Mouse (Mus musculus): ENCODE data around the gene Rgs8. TPM values are rescaled to one million over a fixed set of nuclear protein-coding genes. Genes with fewer than 3 reads are reported as not detected.

Gene Rgs8
- polyA plus RNA-seq, 1 experiment, result 0.02 TPM

DNA sequence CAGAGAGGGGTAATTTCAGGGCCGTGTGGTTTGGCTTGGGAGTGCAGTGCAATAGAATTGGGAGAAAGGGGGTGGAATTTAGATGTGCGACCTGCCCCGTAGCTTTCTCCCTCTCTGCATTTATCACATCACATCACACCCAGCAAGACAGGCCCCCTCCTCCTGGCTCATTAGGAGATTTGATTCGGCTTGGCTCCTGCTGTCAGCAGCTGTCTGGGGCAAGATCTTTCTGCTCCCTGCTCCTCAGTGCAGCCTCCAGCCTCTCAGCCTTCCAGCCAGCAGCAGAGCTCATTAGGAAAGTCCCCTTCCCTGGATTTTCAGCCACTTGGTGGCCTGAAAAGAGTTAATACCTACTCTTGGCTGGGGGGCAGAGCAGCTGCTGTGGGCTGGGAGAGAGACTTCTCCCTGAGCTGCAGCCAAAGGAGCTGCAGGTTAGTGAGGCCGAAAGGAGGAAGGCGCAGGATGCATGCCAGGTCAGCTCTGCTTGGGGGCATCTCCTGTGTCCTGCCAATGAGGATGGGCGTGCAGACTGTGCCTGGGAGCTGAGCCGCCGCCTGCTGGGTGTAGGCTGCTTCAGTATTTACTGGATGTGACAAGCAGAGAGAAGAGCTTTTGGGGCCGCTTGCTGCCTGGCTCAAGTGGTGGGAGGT, 12.4 kb downstream of the Rgs8 start:
- H3K4me3 ChIP-seq (ENCODE audit: insufficient read depth, low read depth, low read length), result no peak overlapping the region
- 45% methylated on average over 10 of the region's 10 CpGs for WGBS
- no peaks in the 10 kb centered on the region for H3K36me3 ChIP-seq (ENCODE audit: control insufficient read depth, insufficient read depth, low read length)
- no peak for DNase-seq
- TF ChIP-seq CTCF (conservative IDR thresholded peaks at IDR 0.05; ENCODE audit: insufficient read depth, insufficient read length, low read depth, low read length), result no peak
- no peak for TF ChIP-seq POLR2A (IDR thresholded peaks at IDR 0.05; ENCODE audit: low read depth, low read length)
- 0 out of 2 replicates have a peak, but pooled peaks cover 1% of the 10 kb centered on the region for H3K27me3 ChIP-seq (replicated peaks; ENCODE audit: control insufficient read depth, insufficient read depth, low read length)
- no peak overlapping the region for H3K27ac ChIP-seq (ENCODE audit: insufficient read depth, low read depth, low read length)
- no peaks in the 10 kb centered on the region for H3K4me1 ChIP-seq (ENCODE audit: control insufficient read depth, insufficient read depth, low read length)

DNA sequence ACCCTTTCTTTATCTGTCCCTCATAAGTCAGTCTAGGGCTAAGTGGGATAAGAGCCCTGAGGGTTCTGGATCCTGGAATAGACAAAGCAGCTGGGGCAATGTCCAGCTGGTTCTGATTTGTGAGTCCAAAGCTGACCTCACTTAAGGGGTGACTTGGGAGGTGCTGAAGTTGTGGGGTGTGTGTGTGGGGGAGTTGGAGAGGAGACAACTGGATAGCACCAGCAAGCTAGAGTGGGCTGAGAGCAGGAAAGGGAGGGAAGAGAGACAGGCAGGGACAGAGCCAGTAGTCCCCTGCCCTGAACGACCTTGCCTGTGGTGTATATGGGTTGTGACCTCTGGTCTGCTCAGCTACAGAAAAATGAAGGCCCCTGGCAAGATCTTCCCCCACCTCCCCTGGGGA, 13.4 kb downstream of the Rgs8 start:
- Histone ChIP-seq H3K27me3 (replicated peaks; ENCODE audit: control insufficient read depth, insufficient read depth, low read length) (no peaks in the 10 kb centered on the region), H3K4me3 (ENCODE audit: insufficient read depth, low read depth, low read length) (no peak overlapping the region), H3K27ac (ENCODE audit: insufficient read depth, low read depth, low read length) (no peak overlapping the region), H3K4me1 (ENCODE audit: control insufficient read depth, insufficient read depth, low read length) (no peaks in the 10 kb centered on the region), H3K36me3 (ENCODE audit: control insufficient read depth, insufficient read depth, low read length) (no peaks in the 10 kb centered on the region)
- no peak for TF ChIP-seq CTCF (conservative IDR thresholded peaks at IDR 0.05; ENCODE audit: insufficient read depth, insufficient read length, low read depth, low read length)
- no peak for TF ChIP-seq POLR2A (IDR thresholded peaks at IDR 0.05; ENCODE audit: low read depth, low read length)
- 29% methylated on average over 1 of the region's 1 CpGs for WGBS
- DNase-seq, result no peak

GRCm38 (mm10) chr1:153667244-153667727, 14.5 kb downstream of the Rgs8 start:
- Histone ChIP-seq H3K4me3 (ENCODE audit: insufficient read depth, low read depth, low read length) (no peak overlapping the region), H3K27ac (ENCODE audit: insufficient read depth, low read depth, low read length) (no peak overlapping the region), H3K36me3 (ENCODE audit: control insufficient read depth, insufficient read depth, low read length) (no peaks in the 10 kb centered on the region), H3K4me1 (ENCODE audit: control insufficient read depth, insufficient read depth, low read length) (no peaks in the 10 kb centered on the region), H3K27me3 (replicated peaks; ENCODE audit: control insufficient read depth, insufficient read depth, low read length) (no peaks in the 10 kb centered on the region)
- DNase-seq, result no peak
- 73% methylated on average over 4 of the region's 4 CpGs for WGBS
- TF ChIP-seq CTCF (conservative IDR thresholded peaks at IDR 0.05; ENCODE audit: insufficient read depth, insufficient read length, low read depth, low read length) (no peak), POLR2A (IDR thresholded peaks at IDR 0.05; ENCODE audit: low read depth, low read length) (no peak)

DNA sequence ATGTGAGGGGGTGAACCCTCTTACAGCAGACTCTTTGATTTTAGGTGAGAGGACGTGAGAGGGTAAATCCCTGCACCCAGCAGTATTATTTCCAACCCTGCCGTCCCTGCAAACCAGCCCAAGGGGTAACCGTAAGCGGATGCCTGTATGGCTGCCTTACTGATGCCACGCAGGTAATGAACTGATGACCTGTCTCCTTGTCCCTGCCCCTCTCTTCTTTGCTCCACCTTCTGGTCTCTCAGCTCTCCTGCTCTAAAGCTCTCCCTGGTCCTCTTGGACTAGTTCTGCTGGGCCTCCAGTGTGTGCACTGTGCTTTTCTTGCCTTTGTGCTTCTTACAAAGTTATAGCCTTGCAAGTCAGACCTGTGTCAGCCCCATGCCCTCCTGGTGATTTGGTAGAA, 15.0 kb downstream of the Rgs8 start:
- TF ChIP-seq POLR2A (IDR thresholded peaks at IDR 0.05; ENCODE audit: low read depth, low read length) (no peak), CTCF (conservative IDR thresholded peaks at IDR 0.05; ENCODE audit: insufficient read depth, insufficient read length, low read depth, low read length) (no peak)
- no peak for DNase-seq
- Histone ChIP-seq H3K27ac (ENCODE audit: insufficient read depth, low read depth, low read length) (no peak overlapping the region), H3K36me3 (ENCODE audit: control insufficient read depth, insufficient read depth, low read length) (no peaks in the 10 kb centered on the region), H3K27me3 (replicated peaks; ENCODE audit: control insufficient read depth, insufficient read depth, low read length) (no peaks in the 10 kb centered on the region), H3K4me1 (ENCODE audit: control insufficient read depth, insufficient read depth, low read length) (no peaks in the 10 kb centered on the region), H3K4me3 (ENCODE audit: insufficient read depth, low read depth, low read length) (no peak overlapping the region)
- WGBS, result 93% methylated on average over 5 of the region's 5 CpGs

GRCm38 (mm10) chr1:153669086-153669485, 16.3 kb downstream of the Rgs8 start:
- WGBS, result 22% methylated on average over 7 of the region's 7 CpGs
- Histone ChIP-seq H3K4me3 (ENCODE audit: insufficient read depth, low read depth, low read length) (no peak overlapping the region), H3K4me1 (ENCODE audit: control insufficient read depth, insufficient read depth, low read length) (no peaks in the 10 kb centered on the region), H3K27ac (ENCODE audit: insufficient read depth, low read depth, low read length) (no peak overlapping the region), H3K27me3 (replicated peaks; ENCODE audit: control insufficient read depth, insufficient read depth, low read length) (no peaks in the 10 kb centered on the region), H3K36me3 (ENCODE audit: control insufficient read depth, insufficient read depth, low read length) (no peaks in the 10 kb centered on the region)
- DNase-seq, result no peak
- TF ChIP-seq CTCF (conservative IDR thresholded peaks at IDR 0.05; ENCODE audit: insufficient read depth, insufficient read length, low read depth, low read length) (no peak), POLR2A (IDR thresholded peaks at IDR 0.05; ENCODE audit: low read depth, low read length) (no peak)

GRCm38 (mm10) chr1:153669728-153670127, 16.9 kb downstream of the Rgs8 start:
- Histone ChIP-seq H3K36me3 (ENCODE audit: control insufficient read depth, insufficient read depth, low read length) (no peaks in the 10 kb centered on the region), H3K27me3 (replicated peaks; ENCODE audit: control insufficient read depth, insufficient read depth, low read length) (no peaks in the 10 kb centered on the region), H3K4me1 (ENCODE audit: control insufficient read depth, insufficient read depth, low read length) (no peaks in the 10 kb centered on the region), H3K4me3 (ENCODE audit: insufficient read depth, low read depth, low read length) (no peak overlapping the region), H3K27ac (ENCODE audit: insufficient read depth, low read depth, low read length) (no peak overlapping the region)
- 71% methylated on average over 3 of the region's 3 CpGs for WGBS
- TF ChIP-seq POLR2A (IDR thresholded peaks at IDR 0.05; ENCODE audit: low read depth, low read length), result no peak
- no peak for TF ChIP-seq CTCF (conservative IDR thresholded peaks at IDR 0.05; ENCODE audit: insufficient read depth, insufficient read length, low read depth, low read length)
- DNase-seq, result no peak

- Histone ChIP-seq H3K27ac (ENCODE audit: insufficient read depth, low read depth, low read length) (no peak overlapping the region), H3K4me3 (ENCODE audit: insufficient read depth, low read depth, low read length) (no peak overlapping the region), H3K27me3 (replicated peaks; ENCODE audit: control insufficient read depth, insufficient read depth, low read length) (no peaks in the 10 kb centered on the region), H3K4me1 (ENCODE audit: control insufficient read depth, insufficient read depth, low read length) (no peaks in the 10 kb centered on the region), H3K36me3 (ENCODE audit: control insufficient read depth, insufficient read depth, low read length) (no peaks in the 10 kb centered on the region)
- WGBS, result 94% methylated on average over 3 of the region's 3 CpGs
- TF ChIP-seq CTCF (conservative IDR thresholded peaks at IDR 0.05; ENCODE audit: insufficient read depth, insufficient read length, low read depth, low read length), result no peak
- DNase-seq, result no peak
These were observed 18.5 kb downstream of the Rgs8 start for GRCm38 (mm10) chr1:153671352-153671751.
